Mouse (Mus musculus) liver, adult 2 months (tissue): ENCODE results near the gene Emp3. TPM values are rescaled to one million over a fixed set of nuclear protein-coding genes. Genes with fewer than 3 reads are reported as not detected.
A peak's percentile ranks its signal among the peaks of the same experiment; 100 is the strongest.
"Not testable (repeated sequence)": the region's sequence is repeated elsewhere in the genome, so short reads cannot be mapped to it uniquely, and the experiment has no call there.

Experiments
- DNase-seq: peaks from one replicate; pipeline ENCODE4 v3.0.0-alpha.2; 2011; ENCODE audit warnings: low read depth, low spot score; ENCODE audit errors: extremely low read depth
- H3K27ac ChIP-seq: fragments of 200-500 bp; replicated peaks from 2 replicates; pipeline ENCODE4 v1.5.1; 2012; ENCODE audit warnings: low read depth, mild to moderate bottlenecking, control low read depth, inconsistent platforms, low read length; ENCODE audit not compliant: insufficient read depth
- H3K27me3 ChIP-seq: fragments of 200-500 bp; 2 replicates; pipeline ENCODE4 v1.6.1; 2012; ENCODE audit warnings: mild to moderate bottlenecking, moderate library complexity, low read length, inconsistent platforms; ENCODE audit not compliant: control insufficient read depth, insufficient read depth
- H3K36me3 ChIP-seq: fragments of 200-500 bp; 2 replicates; pipeline ENCODE4 v1.6.1; 2012; ENCODE audit warnings: low read length, inconsistent platforms; ENCODE audit not compliant: control insufficient read depth, insufficient read depth
- H3K4me1 ChIP-seq: fragments of 200-500 bp; 2 replicates; pipeline ENCODE4 v1.6.1; 2011; ENCODE audit warnings: low read length; ENCODE audit not compliant: control insufficient read depth, insufficient read depth
- H3K4me3 ChIP-seq: fragments of 200-500 bp; 2 replicates; pipeline ENCODE4 v1.5.1; 2011; ENCODE audit warnings: low read depth, mild to moderate bottlenecking, control low read depth, low read length, moderate library complexity; ENCODE audit not compliant: insufficient read depth
- H3K79me2 ChIP-seq: fragments of 200-500 bp; 2 replicates; pipeline ENCODE4 v1.6.1; 2012; ENCODE audit warnings: inconsistent platforms, mild to moderate bottlenecking, low read length, moderate library complexity; ENCODE audit not compliant: control insufficient read depth, insufficient read depth
- H3K9ac ChIP-seq: fragments of 200-500 bp; 2 replicates; pipeline ENCODE4 v1.6.1; 2012; ENCODE audit warnings: low read depth, mild to moderate bottlenecking, control low read depth, inconsistent platforms, low read length
- CTCF ChIP-seq: fragments of 200-500 bp; IDR thresholded peaks from 2 replicates; pipeline ENCODE4 v1.5.1; 2011; ENCODE audit warnings: low read depth, low read length, control low read depth
- POLR2A ChIP-seq: fragments of 200-500 bp; IDR thresholded peaks from 2 replicates; pipeline ENCODE4 v1.6.1; 2011; ENCODE audit warnings: low read length, control low read depth; ENCODE audit not compliant: insufficient read depth; ENCODE audit errors: extremely low read depth
- WGBS: fragments of 180-500 bp; shearing (Covaris S2); methylation state at CpG from one replicate; pipeline ENCODE4 v1.1.7; 2018; 5-methylcytosine and 5-hydroxymethylcytosine counted together
- polyA plus RNA-seq: library from polyadenylated mRNA; depleted of rRNA; stranded (reverse); fragments of >200 nt; gene quantifications from 2 replicates; pipeline ENCODE4 v1.2.3, GENCODE M21; 2012; rRNA removed
- total RNA-seq: library from RNA; depleted of rRNA; stranded (reverse); fragments of >200 nt; gene quantifications from 2 replicates; pipeline ENCODE4 v1.2.3, GENCODE M21; 2014; rRNA removed

Emp3 gene
- total RNA-seq: 2.1 and 3.6 TPM in 2 replicates
- polyA plus RNA-seq: 8.5 and 13.6 TPM in 2 replicates

GRCm38 (mm10) chr7:45921242-45921621 is at the start of gene Emp3:
Gene Emp3 (minus strand): TSS chr7:45921404.
- H3K36me3 ChIP-seq: no peaks in the 10 kb centered on the region
- DNase-seq: no peak
- H3K4me3 ChIP-seq: peak within 1 kb of the TSS; percentile 43
- 62% methylated on average over 9 of the region's 9 CpGs for WGBS
- no peaks in the 10 kb centered on the region for H3K4me1 ChIP-seq
- H3K27me3 ChIP-seq: no peaks in the 10 kb centered on the region
- H3K9ac ChIP-seq: peak within 1 kb of the TSS; percentile 48
- peak within 1 kb of the TSS; percentile 49 for H3K27ac ChIP-seq
- no peaks in the 10 kb centered on the region for H3K79me2 ChIP-seq
- TF ChIP-seq POLR2A: no peak
- no peak for TF ChIP-seq CTCF

- H3K36me3 ChIP-seq: no peaks in the 10 kb centered on the region
- H3K9ac ChIP-seq: no peak overlapping the region
- H3K27me3 ChIP-seq: no peaks in the 10 kb centered on the region
- no peak overlapping the region for H3K27ac ChIP-seq
- H3K4me1 ChIP-seq: no peaks in the 10 kb centered on the region
- no peak overlapping the region for H3K4me3 ChIP-seq
- 49% methylated on average over 4 of the region's 4 CpGs for WGBS
- TF ChIP-seq CTCF (no peak), POLR2A (no peak)
- H3K79me2 ChIP-seq: no peaks in the 10 kb centered on the region
- no peak for DNase-seq
Measured at GRCm38 (mm10) chr7:45956611-45957010, 35.4 kb upstream of the Emp3 start.

GRCm38 (mm10) chr7:45949061-45949460 is 27.9 kb upstream of the Emp3 start:
- DNase-seq: no peak
- H3K4me1 ChIP-seq: no peaks in the 10 kb centered on the region
- H3K9ac ChIP-seq: no peak overlapping the region
- H3K79me2 ChIP-seq: no peaks in the 10 kb centered on the region
- TF ChIP-seq POLR2A (no peak), CTCF (no peak)
- 78% methylated on average over 4 of the region's 4 CpGs for WGBS
- H3K27me3 ChIP-seq: no peaks in the 10 kb centered on the region
- no peak overlapping the region for H3K27ac ChIP-seq
- no peaks in the 10 kb centered on the region for H3K36me3 ChIP-seq
- H3K4me3 ChIP-seq: no peak overlapping the region

GRCm38 (mm10) chr7:45943280-45943679 is 22.1 kb upstream of the Emp3 start:
- not testable (repeated sequence) for H3K27me3 ChIP-seq, H3K27ac ChIP-seq, H3K4me1 ChIP-seq, H3K9ac ChIP-seq, H3K4me3 ChIP-seq, DNase-seq, H3K36me3 ChIP-seq, H3K79me2 ChIP-seq
- peak; percentile 35; the same call in 1 of the 2 replicates for TF ChIP-seq CTCF
- 64% methylated on average over 1 of the region's 1 CpGs for WGBS

- Histone ChIP-seq H3K79me2 (no peaks in the 10 kb centered on the region), H3K4me3 (no peak overlapping the region), H3K4me1 (no peaks in the 10 kb centered on the region), H3K27ac (no peak overlapping the region), H3K36me3 (no peaks in the 10 kb centered on the region), H3K27me3 (no peaks in the 10 kb centered on the region), H3K9ac (no peak overlapping the region)
- 54% methylated on average over 9 of the region's 9 CpGs for WGBS
- no peak for DNase-seq
- TF ChIP-seq CTCF (no peak), POLR2A (no peak)
Measured at GRCm38 (mm10) chr7:45941986-45942385, 20.8 kb upstream of the Emp3 start.

GRCm38 (mm10) chr7:45939836-45940235 is 18.6 kb upstream of the Emp3 start:
- no peaks in the 10 kb centered on the region for H3K4me1 ChIP-seq
- TF ChIP-seq CTCF (no peak), POLR2A (no peak)
- H3K79me2 ChIP-seq: no peaks in the 10 kb centered on the region
- H3K9ac ChIP-seq: no peak overlapping the region
- H3K36me3 ChIP-seq: no peaks in the 10 kb centered on the region
- H3K27me3 ChIP-seq: no peaks in the 10 kb centered on the region
- H3K27ac ChIP-seq: no peak overlapping the region
- 28% methylated on average over 2 of the region's 2 CpGs for WGBS
- peak; percentile 20 for DNase-seq
- no peak overlapping the region for H3K4me3 ChIP-seq
